Mouse (Mus musculus) neural tube, embryonic 11.5 days (tissue): ENCODE measurements around the gene Smu1. TPM values are rescaled to one million over a fixed set of nuclear protein-coding genes. Genes with fewer than 3 reads are reported as not detected.
A peak's percentile ranks its signal among the peaks of the same experiment; 100 is the strongest.
"Not testable (repeated sequence)": the region's sequence is repeated elsewhere in the genome, so short reads cannot be mapped to it uniquely, and the experiment has no call there.

Experiments used
- ATAC-seq: fragments of 200-750 bp; cut with Nextera tagmentation; 2 replicates; pipeline ENCODE4 v1.8.0; 2017; ENCODE audit warnings: moderate number of reproducible peaks, mild to moderate bottlenecking, moderate TSS enrichment, moderate library complexity; ENCODE audit not compliant: insufficient read depth, low FRiP score, low TSS enrichment
- DNase-seq: peaks from one replicate; pipeline ENCODE4 v3.0.0-alpha.2; 2015; ENCODE audit warnings: low spot score
- H3K27ac ChIP-seq: fragments of 300-500 bp; sonication (generic); 2 replicates; pipeline ENCODE4 v1.5.1; 2014; ENCODE audit warnings: low read depth, mild to moderate bottlenecking, low read length
- H3K27me3 ChIP-seq: fragments of 300-500 bp; sonication (generic); 2 replicates; pipeline ENCODE4 v1.6.1; 2014; ENCODE audit warnings: mild to moderate bottlenecking, low read length, mixed read lengths; ENCODE audit not compliant: control insufficient read depth, insufficient read depth
- H3K36me3 ChIP-seq: fragments of 300-500 bp; sonication (generic); 2 replicates; pipeline ENCODE4 v1.6.1; 2014; ENCODE audit warnings: mild to moderate bottlenecking, low read length, moderate library complexity, mixed read lengths; ENCODE audit not compliant: control insufficient read depth, insufficient read depth
- H3K4me1 ChIP-seq: fragments of 300-500 bp; sonication (generic); 2 replicates; pipeline ENCODE4 v1.6.1; 2014; ENCODE audit warnings: low read length, mixed read lengths; ENCODE audit not compliant: control insufficient read depth, insufficient read depth
- H3K4me2 ChIP-seq: fragments of 300-500 bp; sonication (generic); 2 replicates; pipeline ENCODE4 v1.6.1; 2014; ENCODE audit warnings: low read depth, mild to moderate bottlenecking, moderate library complexity
- H3K4me3 ChIP-seq: fragments of 300-500 bp; sonication (generic); 2 replicates; pipeline ENCODE4 v1.5.1; 2014; ENCODE audit warnings: low read depth, low read length
- H3K9ac ChIP-seq: fragments of 300-500 bp; sonication (generic); 2 replicates; pipeline ENCODE4 v1.6.1; 2014; ENCODE audit warnings: mild to moderate bottlenecking, low read length
- H3K9me3 ChIP-seq: fragments of 300-500 bp; sonication (generic); 2 replicates; pipeline ENCODE4 v1.6.1; 2016; ENCODE audit warnings: low read length; ENCODE audit not compliant: control insufficient read depth
- WGBS: fragments of 180-500 bp; shearing (Covaris S2); extraction: QIAGEN DNeasy Blood & Tissue Kit; methylation state at CpG from one replicate; pipeline ENCODE4 v1.1.7; 2014; 5-methylcytosine and 5-hydroxymethylcytosine counted together
- polyA plus RNA-seq: library from polyadenylated mRNA; unstranded; fragments of >200 nt; fragmentation: Nextera tagmentation; extraction: Ambion mirVana; gene quantifications from 2 replicates; pipeline ENCODE4 v1.2.1, GENCODE M21; 2014

The Smu1 gene
- 186 and 191 TPM in 2 replicates for polyA plus RNA-seq

DNA sequence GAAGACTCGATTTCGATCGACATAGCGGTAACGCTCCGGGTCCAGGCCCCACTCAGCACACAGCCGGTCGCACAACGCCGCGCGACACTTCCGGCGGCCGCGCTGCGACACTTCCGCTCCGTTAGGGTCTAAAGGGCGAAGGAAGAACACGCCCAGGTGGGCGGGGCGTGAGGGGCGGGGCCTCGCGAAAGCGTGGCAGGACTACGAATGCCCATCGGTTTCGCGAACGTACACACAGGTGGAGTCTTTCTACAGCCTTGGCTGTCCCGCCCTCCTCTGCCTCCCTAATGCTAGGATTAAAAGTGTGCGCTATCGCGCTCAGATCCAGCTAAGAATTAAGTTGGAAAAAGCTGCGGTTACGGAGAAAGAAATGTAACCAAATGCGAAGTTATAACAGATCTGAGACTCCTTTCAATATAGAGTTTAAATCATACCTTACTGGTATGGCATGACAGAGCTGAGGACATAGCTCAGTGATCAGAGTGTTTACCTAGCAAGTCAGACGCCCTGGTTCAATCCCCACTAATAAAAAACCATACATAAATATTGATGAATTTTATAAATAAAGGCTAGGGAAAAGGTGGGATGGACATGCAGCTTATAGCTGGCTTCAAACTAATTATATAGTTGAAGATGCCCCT, at the start of gene Smu1:
TSS of gene Smu1 (minus strand) at position 144 of the 641 bp plus-strand sequence.
- under 1% methylated on average over 40 of the region's 40 CpGs for WGBS
- DNase-seq (peak; percentile 99), ATAC-seq (peak; percentile 98)
- H3K27ac ChIP-seq = no peak within 1 kb of the TSS
- H3K4me2 ChIP-seq = peak within 1 kb of the TSS; percentile 74
- H3K4me1 ChIP-seq = 0 out of 2 replicates have a peak, but pooled peaks cover 2% of the 10 kb centered on the region
- H3K9me3 ChIP-seq = no peaks in the 10 kb centered on the region
- H3K4me3 ChIP-seq = peak within 1 kb of the TSS; percentile 82
- H3K36me3 ChIP-seq = no peaks in the 10 kb centered on the region; the same call in 1 of the 2 replicates
- H3K27me3 ChIP-seq = no peaks in the 10 kb centered on the region; the same call in 1 of the 2 replicates
- H3K9ac ChIP-seq = peak within 1 kb of the TSS; percentile 79

DNA sequence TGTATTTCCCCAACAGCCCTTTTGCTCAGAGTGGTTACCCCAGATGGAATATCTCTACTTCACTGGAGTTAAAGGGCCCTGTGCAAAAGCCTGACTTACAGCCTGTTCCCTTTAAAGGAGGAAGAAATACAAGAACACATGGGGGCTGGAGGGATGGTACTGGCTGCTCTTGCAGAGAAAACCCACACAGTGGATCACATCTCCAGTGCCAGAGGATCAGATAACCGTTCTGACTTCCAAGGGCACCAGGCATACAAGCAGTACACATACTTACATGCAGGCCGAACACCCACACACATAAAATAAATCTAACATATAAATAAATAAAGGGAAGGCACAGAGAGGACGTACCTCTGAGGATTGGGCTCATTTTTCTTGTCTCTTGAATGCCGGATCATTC, 49.7 kb upstream of the Smu1 start:
- Histone ChIP-seq H3K4me1 (no peaks in the 10 kb centered on the region), H3K36me3 (peaks cover 2% of the 10 kb centered on the region; the same call in 1 of the 2 replicates), H3K4me2 (no peak overlapping the region), H3K4me3 (no peak overlapping the region), H3K9ac (no peak overlapping the region), H3K9me3 (no peaks in the 10 kb centered on the region), H3K27ac (no peak overlapping the region), H3K27me3 (no peaks in the 10 kb centered on the region)
- no peak for ATAC-seq
- DNase-seq = no peak
- 86% methylated on average over 4 of the region's 4 CpGs for WGBS

- Histone ChIP-seq H3K36me3 (peaks cover 2% of the 10 kb centered on the region; the same call in 1 of the 2 replicates), H3K4me2 (no peak overlapping the region), H3K27me3 (no peaks in the 10 kb centered on the region), H3K4me1 (no peaks in the 10 kb centered on the region), H3K9me3 (no peaks in the 10 kb centered on the region), H3K27ac (no peak overlapping the region), H3K9ac (no peak overlapping the region), H3K4me3 (no peak overlapping the region)
- whole genome bisulfite sequencing = 93% methylated on average over 8 of the region's 8 CpGs
- ATAC-seq (no peak), DNase-seq (no peak)
These were observed 47.7 kb upstream of the Smu1 start for GRCm38 (mm10) chr4:40805401-40805800.

GRCm38 (mm10) chr4:40802787-40803186, 45.1 kb upstream of the Smu1 start:
- DNase-seq (no peak), ATAC-seq (no peak)
- Histone ChIP-seq H3K4me1 (no peaks in the 10 kb centered on the region), H3K4me2 (no peak overlapping the region), H3K27me3 (no peaks in the 10 kb centered on the region), H3K4me3 (no peak overlapping the region), H3K9me3 (no peaks in the 10 kb centered on the region), H3K36me3 (peaks cover 2% of the 10 kb centered on the region; the same call in 1 of the 2 replicates), H3K27ac (no peak overlapping the region), H3K9ac (no peak overlapping the region)
- WGBS = 92% methylated on average over 3 of the region's 3 CpGs

DNA sequence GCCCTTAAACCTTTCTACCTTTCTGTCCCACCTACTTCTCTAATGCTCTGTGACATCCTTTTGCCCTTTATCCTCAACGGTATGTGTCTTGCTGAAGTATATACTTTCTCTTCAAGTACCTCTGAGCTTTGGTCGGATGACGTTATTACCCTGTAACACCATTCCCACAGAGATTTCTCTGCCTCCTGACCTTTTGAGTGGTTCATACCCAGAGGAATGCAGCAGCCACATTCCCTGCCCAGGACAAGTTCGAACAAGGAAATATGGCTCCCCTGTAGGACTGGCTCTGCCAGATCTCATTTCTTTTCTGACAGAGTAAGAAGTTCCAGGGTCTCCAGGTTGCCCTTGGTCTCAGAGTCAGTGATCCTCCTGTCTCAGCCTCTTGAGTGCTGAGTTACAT, 44.2 kb upstream of the Smu1 start:
- 89% methylated on average over 4 of the region's 4 CpGs for WGBS
- peaks cover 2% of the 10 kb centered on the region; the same call in 1 of the 2 replicates for H3K36me3 ChIP-seq
- no peak for ATAC-seq
- H3K4me1 ChIP-seq = no peaks in the 10 kb centered on the region
- no peak overlapping the region for H3K9ac ChIP-seq
- H3K4me3 ChIP-seq = no peak overlapping the region
- no peak overlapping the region for H3K27ac ChIP-seq
- DNase-seq = no peak
- H3K9me3 ChIP-seq = no peaks in the 10 kb centered on the region
- no peaks in the 10 kb centered on the region for H3K27me3 ChIP-seq
- no peak overlapping the region for H3K4me2 ChIP-seq

DNA sequence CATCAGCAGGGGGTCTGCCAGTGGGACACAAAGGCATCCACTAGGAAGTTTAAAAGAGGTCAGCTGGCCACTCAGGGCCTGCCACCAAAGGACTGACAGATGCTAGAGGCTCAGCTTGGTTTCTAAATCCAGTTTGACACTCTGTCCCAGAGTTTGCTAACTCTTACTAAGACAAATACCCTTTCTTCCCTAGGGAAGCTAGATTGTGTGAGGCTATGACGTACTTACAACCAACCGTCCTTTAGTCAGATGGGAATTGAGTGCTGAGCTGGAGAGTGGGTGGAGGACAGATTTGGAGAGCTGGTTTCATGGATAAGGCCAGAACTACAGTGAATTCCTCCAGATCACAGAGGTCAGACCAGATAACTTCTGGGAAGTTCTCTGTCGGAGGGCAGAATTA, 43.1 kb upstream of the Smu1 start:
- no peak overlapping the region for H3K27ac ChIP-seq
- H3K9me3 ChIP-seq = no peaks in the 10 kb centered on the region
- H3K36me3 ChIP-seq = no peaks in the 10 kb centered on the region
- H3K27me3 ChIP-seq = no peaks in the 10 kb centered on the region
- DNase-seq (no peak), ATAC-seq (no peak)
- H3K9ac ChIP-seq = no peak overlapping the region
- no peak overlapping the region for H3K4me3 ChIP-seq
- H3K4me2 ChIP-seq = no peak overlapping the region
- H3K4me1 ChIP-seq = no peaks in the 10 kb centered on the region
- 80% methylated on average over 3 of the region's 3 CpGs for WGBS

DNA sequence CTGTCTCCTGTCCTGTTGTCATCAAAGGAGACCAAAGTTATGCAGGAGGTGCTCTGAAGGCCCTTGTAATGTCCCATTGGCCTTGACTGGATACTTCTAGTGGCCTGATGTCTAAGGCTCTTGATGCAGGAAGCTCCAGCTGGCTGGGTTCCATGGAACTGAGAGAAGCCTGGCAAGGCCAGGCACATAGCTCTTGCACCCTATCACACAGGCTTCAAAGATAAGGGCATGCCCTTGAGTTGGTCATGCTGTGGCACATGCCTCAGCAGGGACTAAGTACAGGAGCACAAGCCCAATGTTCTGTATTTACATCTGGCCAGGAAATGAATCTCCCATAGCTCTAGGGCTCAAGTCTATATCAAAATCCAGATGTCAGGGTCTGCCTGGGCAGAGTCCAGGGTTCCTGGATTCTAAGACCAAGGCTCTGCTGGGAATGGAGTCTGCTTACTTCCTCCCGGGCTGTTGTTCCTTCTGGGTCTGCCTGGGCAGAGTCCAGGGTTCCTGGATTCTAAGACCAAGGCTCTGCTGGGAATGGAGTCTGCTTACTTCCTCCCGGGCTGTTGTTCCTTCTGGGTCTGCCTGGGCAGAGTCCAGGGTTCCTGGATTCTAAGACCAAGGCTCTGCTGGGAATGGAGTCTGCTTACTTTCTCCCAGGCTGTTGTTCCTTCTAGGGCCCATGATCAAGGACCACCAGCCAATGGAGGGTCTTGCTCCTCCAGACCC, 41.3 kb upstream of the Smu1 start:
- not testable (repeated sequence) for H3K36me3 ChIP-seq, DNase-seq, H3K4me1 ChIP-seq, H3K4me2 ChIP-seq, H3K9me3 ChIP-seq, H3K27ac ChIP-seq, ATAC-seq, H3K27me3 ChIP-seq, H3K4me3 ChIP-seq, H3K9ac ChIP-seq
- 88% methylated on average over 1 of the region's 2 CpGs for WGBS

DNA sequence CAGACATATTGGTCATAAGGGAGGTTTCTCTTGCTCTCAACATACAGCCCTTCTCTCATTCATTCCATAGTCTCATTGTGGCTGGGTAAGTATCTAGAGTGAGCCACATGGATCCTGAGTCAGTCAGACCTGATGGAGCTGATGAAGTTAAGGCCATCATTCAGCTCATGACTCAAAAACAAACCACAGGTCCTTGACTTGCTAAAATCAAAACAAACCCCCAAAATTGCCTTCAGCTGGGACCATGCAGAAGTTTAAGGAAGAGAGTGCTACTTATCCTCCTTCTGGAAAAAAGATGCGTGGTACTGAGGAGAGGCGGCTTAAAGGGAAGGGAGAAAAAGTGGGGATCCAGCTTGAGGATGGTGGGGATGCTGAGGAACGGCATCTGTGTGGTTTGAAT, 38.0 kb upstream of the Smu1 start:
- Histone ChIP-seq H3K4me3 (no peak overlapping the region), H3K27ac (no peak overlapping the region), H3K36me3 (no peaks in the 10 kb centered on the region), H3K4me2 (no peak overlapping the region), H3K9me3 (no peaks in the 10 kb centered on the region), H3K4me1 (no peaks in the 10 kb centered on the region), H3K9ac (no peak overlapping the region), H3K27me3 (no peaks in the 10 kb centered on the region)
- ATAC-seq (no peak), DNase-seq (no peak)
- WGBS = 93% methylated on average over 3 of the region's 3 CpGs

GRCm38 (mm10) chr4:40794320-40794719, 36.6 kb upstream of the Smu1 start:
- Histone ChIP-seq H3K4me1 (no peaks in the 10 kb centered on the region), H3K27me3 (no peaks in the 10 kb centered on the region), H3K27ac (no peak overlapping the region), H3K9ac (no peak overlapping the region), H3K9me3 (no peaks in the 10 kb centered on the region), H3K4me3 (no peak overlapping the region), H3K36me3 (no peaks in the 10 kb centered on the region), H3K4me2 (no peak overlapping the region)
- no peak for ATAC-seq
- no peak for DNase-seq
